Mouse (Mus musculus) gastrocnemius, adult 2 months (tissue): ENCODE measurements around the gene Ccdc154. TPM values are rescaled to one million over a fixed set of nuclear protein-coding genes. Genes with fewer than 3 reads are reported as not detected.

Experiments used
- DNase-seq: peaks from one replicate; pipeline ENCODE4 v3.0.0; 2022
- H3K27ac ChIP-seq: fragments of 200-600 bp; 2 replicates; pipeline ENCODE4 v1.8.1; 2022; ENCODE audit warnings: mild to moderate bottlenecking
- H3K4me3 ChIP-seq: fragments of 200-600 bp; 2 replicates; pipeline ENCODE4 v1.8.1; 2022; ENCODE audit warnings: mild to moderate bottlenecking, moderate library complexity
- CTCF ChIP-seq: fragments of 200-600 bp; IDR thresholded peaks from 2 replicates; pipeline ENCODE4 v1.8.1; 2022; ENCODE audit warnings: antibody characterized with exemption, mild to moderate bottlenecking, moderate library complexity
- intact Hi-C: fragments of 180-260 bp; cut with DNase I; formaldehyde crosslinking; loops from one replicate; pipeline ENCODE4 v1.15.1; 2025
- total RNA-seq, 2 experiments: library from RNA; stranded (reverse); gene quantifications; 2 replicates each; pipeline ENCODE4 v1.2.3; 2021

The Ccdc154 gene
- total RNA-seq, 2 experiments from 2014 or later: not detected

DNA sequence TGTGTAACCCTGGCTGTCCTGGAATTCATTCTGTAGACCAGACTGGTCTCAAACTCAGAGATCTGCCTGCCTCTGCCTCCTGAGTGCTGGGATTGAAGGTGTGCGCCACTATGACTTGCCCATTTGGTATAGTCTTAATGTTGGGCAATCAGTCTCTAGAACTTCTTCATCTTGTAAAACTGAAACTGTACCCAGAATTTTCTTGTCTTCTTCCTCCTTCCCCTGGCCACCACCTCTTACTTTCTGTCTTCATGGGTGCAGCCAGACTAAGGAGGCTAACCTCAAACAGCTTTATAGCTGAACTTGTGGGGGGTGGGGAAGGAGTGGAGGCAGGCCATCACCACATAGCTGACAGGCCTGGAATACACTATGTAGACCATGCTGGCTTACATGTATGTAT, 23.5 kb upstream of the Ccdc154 start:
- DNase-seq: no peak
- no peak overlapping the region for H3K27ac ChIP-seq
- intact Hi-C loops: no loop called here
- H3K4me3 ChIP-seq: no peak overlapping the region
- no peak for TF ChIP-seq CTCF

GRCm38 (mm10) chr17:25139960-25140359, 22.3 kb upstream of the Ccdc154 start:
- Histone ChIP-seq H3K27ac (no peak overlapping the region), H3K4me3 (no peak overlapping the region)
- no peak for DNase-seq
- peak; percentile 35; the same call in 1 of the 2 replicates for TF ChIP-seq CTCF
- intact Hi-C loops: no loop called here

DNA sequence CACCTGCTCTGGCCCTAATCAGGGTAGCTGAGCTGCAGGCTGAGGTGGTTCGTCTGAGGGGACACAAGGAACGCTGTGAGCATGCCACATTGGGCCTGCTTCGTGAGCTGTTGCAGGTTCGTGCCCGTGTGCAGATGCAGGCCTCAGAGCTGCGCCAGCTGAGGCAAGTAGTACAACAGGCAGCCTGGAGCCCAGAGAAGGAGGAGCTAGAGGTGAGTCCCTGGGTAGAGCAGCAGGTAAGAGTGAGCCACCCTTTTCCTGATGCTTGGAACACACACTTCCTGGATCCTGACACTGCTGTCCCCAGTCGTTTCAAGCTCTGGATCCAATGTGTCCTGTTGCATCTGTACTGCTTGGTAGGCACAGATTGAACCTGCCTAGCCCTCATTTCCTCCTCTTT, 1.1 kb downstream of the Ccdc154 start:
- no peak overlapping the region for H3K27ac ChIP-seq
- H3K4me3 ChIP-seq: no peak overlapping the region
- intact Hi-C loops: no loop called here
- no peak for DNase-seq
- no peak for TF ChIP-seq CTCF

- no peak overlapping the region for H3K4me3 ChIP-seq
- TF ChIP-seq CTCF: no peak
- intact Hi-C loops: no loop called here
- H3K27ac ChIP-seq: no peak overlapping the region
- DNase-seq: no peak
Observed at GRCm38 (mm10) chr17:25164770-25165169, 2.5 kb downstream of the Ccdc154 start.

DNA sequence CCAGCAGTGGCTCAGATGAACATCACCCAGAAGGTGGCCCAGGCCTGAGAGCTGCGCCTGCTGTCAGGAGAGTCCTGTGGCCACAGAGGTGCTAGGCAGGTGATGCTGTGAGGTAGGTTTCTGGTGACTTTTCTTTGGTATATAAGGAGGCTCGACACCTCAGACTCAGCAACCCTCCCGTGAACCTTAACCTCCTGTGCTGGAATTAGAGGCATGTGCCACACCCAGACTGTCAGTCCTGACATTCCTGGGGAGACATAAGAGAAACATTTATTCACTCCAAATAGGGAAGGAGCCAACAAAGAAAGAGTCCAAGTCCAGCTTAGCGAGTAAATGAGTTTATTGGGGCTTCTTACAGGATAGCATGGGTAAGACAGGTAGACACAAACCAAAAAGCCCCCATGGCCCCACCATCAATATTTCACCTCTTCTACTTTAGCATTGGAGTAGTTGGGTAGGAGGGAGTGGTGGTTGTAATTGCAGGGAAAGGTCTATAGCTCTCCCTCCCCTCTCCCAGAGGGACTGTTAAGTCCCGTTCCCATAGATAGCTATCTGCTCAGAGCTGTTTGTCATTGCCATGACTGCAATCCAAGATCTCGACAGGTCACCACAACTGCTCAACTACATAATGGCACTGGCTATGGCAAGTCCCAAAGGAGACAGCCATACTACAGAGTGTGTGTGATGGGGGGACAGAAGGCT, 3.9 kb downstream of the Ccdc154 start:
- no peak for TF ChIP-seq CTCF
- no peak for DNase-seq
- H3K4me3 ChIP-seq: no peak overlapping the region
- intact Hi-C loops: no loop called here
- peak overlapping the region; percentile 56; the same call in 1 of the 2 replicates for H3K27ac ChIP-seq

DNA sequence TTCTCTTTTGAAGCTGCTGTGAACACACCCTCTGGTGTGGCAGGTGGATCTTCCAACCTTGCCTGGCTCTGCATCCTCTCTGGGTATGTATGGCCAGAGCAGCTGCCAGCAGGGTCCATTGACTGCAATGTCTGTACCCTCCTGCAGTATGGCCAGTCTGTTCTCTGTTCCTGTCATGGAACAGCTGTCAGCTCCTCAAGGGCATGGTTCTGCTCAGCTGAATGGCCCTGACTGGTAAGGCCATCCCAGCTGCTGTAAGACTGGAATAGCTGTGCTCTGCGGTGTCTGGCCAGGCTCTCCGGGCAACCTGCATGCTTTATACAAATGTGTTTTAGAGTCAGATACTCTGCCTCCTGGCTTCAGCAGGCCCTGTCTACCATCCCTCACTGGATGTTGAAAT, 7.4 kb downstream of the Ccdc154 start:
- no peak overlapping the region for H3K27ac ChIP-seq
- no peak for TF ChIP-seq CTCF
- intact Hi-C loops: no loop called here
- H3K4me3 ChIP-seq: no peak overlapping the region
- no peak for DNase-seq

DNA sequence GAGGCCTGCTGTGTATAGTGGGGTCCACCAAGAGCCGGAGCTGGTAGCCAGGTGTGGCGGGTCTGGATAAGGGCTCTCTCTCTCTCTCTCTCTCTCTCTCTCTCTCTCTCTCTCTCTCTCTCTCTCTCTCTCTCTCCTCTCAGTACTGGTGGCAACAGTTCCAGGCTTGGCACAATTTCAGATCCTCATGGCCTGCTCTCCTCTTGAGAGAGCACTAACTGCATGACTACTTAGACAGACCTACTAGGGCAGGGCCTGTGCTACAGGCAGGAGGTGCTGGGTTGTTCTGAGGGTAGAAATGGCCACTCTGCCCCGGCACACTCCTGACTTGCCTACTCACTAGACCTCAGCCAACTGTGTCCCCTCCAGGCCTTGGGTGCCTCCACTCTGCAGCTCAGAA, 10.3 kb downstream of the Ccdc154 start:
- H3K4me3 ChIP-seq: no peak overlapping the region
- intact Hi-C loops: no loop called here
- no peak overlapping the region for H3K27ac ChIP-seq
- DNase-seq: no peak
- no peak for TF ChIP-seq CTCF

- intact Hi-C loops: no loop called here
- no peak within 1 kb of the TSS for H3K27ac ChIP-seq
- no peak for DNase-seq
- TF ChIP-seq CTCF: no peak
- H3K4me3 ChIP-seq: no peak within 1 kb of the TSS
Observed at GRCm38 (mm10) chr17:25175411-25175810, 13.2 kb downstream of the Ccdc154 start, which contains the start of gene Gm38655. Gene Gm38655, minus strand, starts transcription at chr17:25175471.

DNA sequence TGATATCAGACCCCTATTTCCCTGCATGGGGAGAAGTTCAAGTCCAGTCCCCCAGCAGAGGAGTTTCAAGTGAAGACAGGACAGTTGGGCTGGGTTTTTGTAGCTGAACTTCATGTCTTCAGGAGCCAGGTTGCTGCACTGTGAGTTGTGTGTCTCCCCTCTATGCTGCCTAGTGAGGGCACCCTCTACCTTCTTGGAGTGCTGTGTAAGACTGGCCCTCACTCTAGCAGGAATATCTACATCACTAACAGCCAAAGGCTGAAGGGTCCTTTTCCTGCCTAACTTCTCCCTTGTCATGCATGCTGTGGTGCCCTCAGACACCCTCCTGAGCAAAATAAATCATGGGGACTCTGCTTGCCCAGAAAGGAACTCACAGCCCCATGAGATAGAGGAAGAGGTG, 21.0 kb downstream of the Ccdc154 start:
- DNase-seq: no peak
- TF ChIP-seq CTCF: no peak
- H3K4me3 ChIP-seq: peak overlapping the region; percentile 83
- peak overlapping the region; percentile 96 for H3K27ac ChIP-seq
- intact Hi-C loops: loop anchor here (5.0 kb wide), 1 partner anchor 66 kb away; the partner anchor contains the start of gene Telo2

GRCm38 (mm10) chr17:25184129-25184691, 21.9 kb downstream of the Ccdc154 start, which contains the start of gene BC003965:
Gene BC003965, plus strand, starts transcription at chr17:25184554.
- intact Hi-C loops: loop anchor here (2.0 to 5.0 kb wide), 2 partner anchors 51 to 67 kb away; partner anchors contain the start of genes Clcn7 and Telo2

GRCm38 (mm10) chr17:25184961-25185360, 22.7 kb downstream of the Ccdc154 start:
- Histone ChIP-seq H3K27ac (peak overlapping the region; percentile 96), H3K4me3 (peak overlapping the region; percentile 83)
- DNase-seq: no peak
- no peak for TF ChIP-seq CTCF
- intact Hi-C loops: loop anchor here (2.0 to 5.0 kb wide), 3 partner anchors 52 to 87 kb away; partner anchors contain the start of genes Clcn7, Telo2 and Ube2i

More at GRCm38 (mm10) chr17:25184129-25184691, 21.9 kb downstream of the Ccdc154 start, which contains the start of gene BC003965:
- no peak for TF ChIP-seq CTCF
- Histone ChIP-seq H3K4me3 (peak within 1 kb of the TSS; percentile 83), H3K27ac (peak within 1 kb of the TSS; percentile 96)
- peak; percentile 97 for DNase-seq

DNA sequence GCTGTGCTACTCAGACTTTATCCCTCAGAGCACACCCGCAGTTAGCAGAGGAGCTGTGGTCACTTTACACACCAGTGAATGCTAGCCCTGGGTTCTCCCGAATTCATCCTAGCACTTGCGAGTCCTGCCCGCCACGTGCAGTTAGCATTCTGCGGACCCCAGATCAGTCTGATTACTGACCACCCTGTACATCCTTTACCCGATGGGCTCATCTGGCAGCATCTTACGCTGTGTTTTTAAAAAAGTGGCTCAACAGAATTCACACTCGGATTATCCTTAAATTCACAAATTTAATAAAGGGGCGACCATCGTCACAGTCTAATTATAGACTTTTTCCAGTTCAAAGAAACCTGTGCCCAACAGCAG, 25.5 kb downstream of the Ccdc154 start:
- DNase-seq: no peak
- peak overlapping the region; percentile 95 for H3K27ac ChIP-seq
- TF ChIP-seq CTCF: no peak
- peak overlapping the region; percentile 90 for H3K4me3 ChIP-seq
- intact Hi-C loops: loop anchor here (5.0 kb wide), 1 partner anchor 85 kb away; the partner anchor contains the start of gene Ube2i

- peak within 1 kb of the TSS; percentile 90 for H3K4me3 ChIP-seq
- no peak for TF ChIP-seq CTCF
- intact Hi-C loops: loop anchor here (5.0 kb wide), 1 partner anchor 84 kb away; the partner anchor contains the start of gene Ube2i
- peak within 1 kb of the TSS; percentile 95 for H3K27ac ChIP-seq
- peak; percentile 83 for DNase-seq
Observed at GRCm38 (mm10) chr17:25188150-25189031, 26.1 kb downstream of the Ccdc154 start, which contains the start of gene Unkl. Gene Unkl, plus strand, starts transcription at chr17:25188397.
